Mouse (Mus musculus) midbrain, embryonic 11.5 days (tissue): ENCODE measurements around the gene Sirt7. TPM values are rescaled to one million over a fixed set of nuclear protein-coding genes. Genes with fewer than 3 reads are reported as not detected.

Experiments used
- ATAC-seq: fragments of 200-750 bp; cut with Nextera tagmentation; 2 replicates; pipeline ENCODE4 v1.8.0; 2017; ENCODE audit warnings: moderate TSS enrichment, moderate library complexity; ENCODE audit not compliant: low FRiP score
- DNase-seq: peaks from one replicate; pipeline ENCODE4 v3.0.0; 2015; ENCODE audit warnings: low spot score; ENCODE audit errors: missing footprints
- H3K27ac ChIP-seq: fragments of 300-500 bp; sonication (generic); 2 replicates; pipeline ENCODE4 v1.5.1; 2014; ENCODE audit warnings: low read depth, low read length
- H3K27me3 ChIP-seq: fragments of 300-500 bp; sonication (generic); 2 replicates; pipeline ENCODE4 v1.6.1; 2014; ENCODE audit warnings: mild to moderate bottlenecking, low read length, moderate library complexity, mixed read lengths; ENCODE audit not compliant: control insufficient read depth, insufficient read depth
- H3K36me3 ChIP-seq: fragments of 300-500 bp; sonication (generic); 2 replicates; pipeline ENCODE4 v1.6.1; 2014; ENCODE audit warnings: mild to moderate bottlenecking, low read length, moderate library complexity, mixed read lengths; ENCODE audit not compliant: control insufficient read depth, insufficient read depth
- H3K4me1 ChIP-seq: fragments of 300-500 bp; sonication (generic); 2 replicates; pipeline ENCODE4 v1.6.1; 2014; ENCODE audit warnings: low read length; ENCODE audit not compliant: control insufficient read depth, insufficient read depth
- H3K4me2 ChIP-seq: fragments of 300-500 bp; sonication (generic); 2 replicates; pipeline ENCODE4 v1.6.1; 2014; ENCODE audit warnings: mild to moderate bottlenecking, moderate library complexity
- H3K4me3 ChIP-seq: fragments of 300-500 bp; sonication (generic); 2 replicates; pipeline ENCODE4 v1.5.1; 2014; ENCODE audit warnings: low read depth, low read length
- H3K9ac ChIP-seq: fragments of 300-500 bp; sonication (generic); 2 replicates; pipeline ENCODE4 v1.6.1; 2014; ENCODE audit warnings: low read length
- H3K9me3 ChIP-seq: fragments of 300-500 bp; sonication (generic); 2 replicates; pipeline ENCODE4 v1.6.1; 2016; ENCODE audit warnings: low read length; ENCODE audit not compliant: control insufficient read depth
- WGBS: fragments of 180-500 bp; shearing (Covaris S2); extraction: QIAGEN DNeasy Blood & Tissue Kit; methylation state at CpG from one replicate; pipeline ENCODE4 v1.1.7; 2014; 5-methylcytosine and 5-hydroxymethylcytosine counted together
- polyA plus RNA-seq: library from polyadenylated mRNA; unstranded; fragments of >200 nt; fragmentation: Nextera tagmentation; extraction: Ambion mirVana; gene quantifications from 2 replicates; pipeline ENCODE4 v1.2.1, GENCODE M21; 2014

Sirt7 gene
- 29.5 and 33.2 TPM in 2 replicates for polyA plus RNA-seq

DNA sequence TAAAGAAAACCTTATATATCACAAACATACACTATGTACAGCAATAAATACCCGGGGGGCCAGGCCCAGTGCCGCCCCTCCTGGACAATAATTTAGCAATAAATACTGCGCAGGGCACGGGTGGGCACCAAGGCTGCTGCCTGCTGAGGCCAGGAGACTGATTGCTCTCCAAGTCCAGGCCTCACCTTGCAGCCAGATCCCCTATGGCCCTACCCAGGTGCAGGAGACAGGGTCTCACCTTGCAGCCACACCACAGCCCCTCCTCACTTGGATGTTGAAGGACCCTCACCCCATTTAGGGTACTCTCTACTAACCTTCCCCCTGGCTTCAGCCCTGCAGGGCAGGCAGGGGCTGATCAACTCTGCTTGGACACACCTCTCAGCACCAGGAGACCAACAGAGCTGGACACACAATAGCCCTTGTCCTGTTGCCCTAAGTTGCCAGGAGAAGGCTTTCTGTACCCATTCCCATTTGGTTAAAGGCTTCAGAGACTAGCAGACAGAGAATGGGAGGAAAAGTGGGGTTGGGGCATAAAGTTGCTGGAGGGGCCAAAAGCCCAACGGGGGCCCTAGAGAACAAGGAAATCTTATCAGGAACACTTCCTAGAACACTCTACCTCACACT lies at the start of gene Sirt7:
Sirt7 (minus strand) TSS at position 89 of the 624 bp plus-strand sequence.
- H3K4me1 ChIP-seq = peaks cover 12% of the 10 kb centered on the region
- no peak for DNase-seq
- H3K27me3 ChIP-seq = no peaks in the 10 kb centered on the region
- peak within 1 kb of the TSS; percentile 97 for H3K4me2 ChIP-seq
- 21% methylated on average over 5 of the region's 5 CpGs for WGBS
- peak within 1 kb of the TSS; percentile 57 for H3K27ac ChIP-seq
- ATAC-seq = peak; percentile 67
- no peaks in the 10 kb centered on the region for H3K9me3 ChIP-seq
- peak within 1 kb of the TSS; percentile 80 for H3K9ac ChIP-seq
- peaks cover 14% of the 10 kb centered on the region for H3K36me3 ChIP-seq
- H3K4me3 ChIP-seq = peak within 1 kb of the TSS; percentile 99

DNA sequence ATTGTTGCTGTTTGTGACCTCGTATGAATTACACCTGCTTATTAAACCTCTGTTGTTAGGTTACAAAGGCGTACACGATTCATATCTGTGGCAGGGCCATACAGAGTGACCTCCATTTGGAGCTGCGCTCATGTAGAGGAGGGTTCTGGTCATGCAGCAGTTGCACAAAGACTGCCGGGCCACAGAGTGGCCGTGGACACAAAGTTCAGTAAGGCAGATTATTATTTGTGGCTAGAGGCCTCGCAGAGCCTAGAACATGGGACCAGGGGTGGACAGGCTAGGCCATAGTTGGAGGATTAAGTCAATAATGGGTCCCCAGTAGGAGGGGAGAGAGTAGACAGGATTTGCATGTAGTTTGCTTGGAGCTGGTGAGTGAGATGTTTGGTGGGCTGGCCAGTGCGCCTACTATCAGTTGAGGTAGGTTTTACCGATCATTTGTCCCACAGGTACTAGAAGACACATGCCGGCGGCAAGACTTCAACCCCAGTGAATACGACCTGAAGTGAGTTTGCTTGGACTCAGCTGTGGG lies 48.6 kb upstream of the Sirt7 start:
- H3K27ac ChIP-seq = peak overlapping the region; percentile 44
- DNase-seq (no peak), ATAC-seq (peak; percentile 48; the same call in 1 of the 2 replicates)
- H3K4me2 ChIP-seq = peak overlapping the region; percentile 82
- 39% methylated on average over 12 of the region's 12 CpGs for WGBS
- no peaks in the 10 kb centered on the region for H3K9me3 ChIP-seq
- no peaks in the 10 kb centered on the region for H3K27me3 ChIP-seq
- 0 out of 2 replicates have a peak, but pooled peaks cover 6% of the 10 kb centered on the region for H3K36me3 ChIP-seq
- H3K4me3 ChIP-seq = peak overlapping the region; percentile 69
- H3K9ac ChIP-seq = peak overlapping the region; percentile 89
- H3K4me1 ChIP-seq = peaks cover 7% of the 10 kb centered on the region; the same call in 1 of the 2 replicates

DNA sequence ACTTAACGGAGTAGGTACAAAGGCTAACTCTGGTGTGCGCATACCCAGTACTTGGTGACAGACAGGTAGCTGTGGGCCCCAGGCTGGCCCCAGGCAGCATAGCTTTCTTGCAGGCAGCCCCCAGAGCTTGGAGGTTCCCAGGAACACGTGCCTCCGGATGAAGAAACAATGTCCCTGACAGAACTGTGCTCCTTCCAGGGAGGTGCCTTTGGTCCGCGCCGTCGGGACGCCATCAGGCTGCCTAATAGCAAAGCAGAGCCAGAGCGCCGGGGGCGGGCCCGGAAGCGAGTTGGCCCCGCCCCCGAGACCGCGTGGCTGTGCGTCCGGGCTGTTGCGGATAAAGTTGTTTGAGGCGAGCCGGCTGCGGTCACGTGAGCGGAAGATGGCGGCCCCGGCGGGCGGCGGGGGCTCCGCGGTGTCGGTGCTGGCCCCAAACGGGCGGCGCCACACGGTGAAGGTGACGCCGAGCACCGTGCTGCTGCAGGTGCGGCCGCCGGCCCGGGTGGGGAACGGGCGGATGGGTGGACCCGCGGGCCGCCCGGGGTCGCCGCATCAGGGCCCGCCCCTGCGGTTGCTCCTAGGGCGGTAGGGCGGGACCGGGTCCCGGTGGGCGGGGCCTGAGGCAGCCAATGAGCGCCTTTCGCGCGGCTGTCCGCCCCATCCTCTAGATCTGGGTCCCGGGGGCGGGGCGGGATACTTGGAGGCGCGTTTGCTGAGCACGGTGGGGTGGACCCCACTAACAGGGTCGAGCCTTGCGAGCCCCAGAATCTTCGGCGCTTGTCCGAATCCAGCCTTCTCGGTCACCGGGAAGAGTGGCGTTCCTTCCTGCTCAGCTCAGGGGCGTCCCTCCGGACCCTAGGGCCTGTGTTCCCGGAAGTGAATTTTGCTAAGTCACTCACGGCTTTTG lies 47.9 kb upstream of the Sirt7 start, which contains the start of gene Aspscr1:
Aspscr1 (plus strand) TSS at position 287 of the 907 bp plus-strand sequence.
- peak within 1 kb of the TSS; percentile 82 for H3K4me2 ChIP-seq
- ATAC-seq = peak; percentile 96
- peak within 1 kb of the TSS; percentile 69 for H3K4me3 ChIP-seq
- peaks cover 7% of the 10 kb centered on the region; the same call in 1 of the 2 replicates for H3K4me1 ChIP-seq
- H3K9me3 ChIP-seq = no peaks in the 10 kb centered on the region
- no peaks in the 10 kb centered on the region for H3K27me3 ChIP-seq
- peak within 1 kb of the TSS; percentile 82 for H3K27ac ChIP-seq
- peak; percentile 100 for DNase-seq
- WGBS = 1% methylated on average over 74 of the region's 83 CpGs
- 0 out of 2 replicates have a peak, but pooled peaks cover 4% of the 10 kb centered on the region for H3K36me3 ChIP-seq
- peak within 1 kb of the TSS; percentile 89 for H3K9ac ChIP-seq

DNA sequence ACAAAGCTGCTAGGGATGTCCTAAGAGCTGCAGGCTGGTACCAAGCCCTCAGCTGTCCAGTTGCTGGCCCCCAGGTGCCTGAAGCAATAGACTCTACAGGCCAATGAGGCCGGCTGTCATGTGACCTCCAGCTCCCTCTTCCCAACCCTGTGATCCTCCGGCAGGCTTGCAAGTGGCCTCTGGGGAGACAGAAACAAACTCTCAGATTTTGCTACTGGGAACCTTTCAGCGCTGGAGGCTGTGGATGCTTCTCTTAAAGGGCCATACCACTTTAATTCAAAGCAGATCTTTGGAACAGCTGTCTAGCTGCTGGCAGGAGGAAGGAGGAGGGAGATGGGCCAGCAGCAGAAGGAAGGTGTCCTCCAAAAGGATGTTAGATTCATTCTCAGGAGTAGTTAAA lies 41.6 kb upstream of the Sirt7 start:
- Histone ChIP-seq H3K27ac (no peak overlapping the region), H3K4me1 (no peaks in the 10 kb centered on the region), H3K9ac (no peak overlapping the region), H3K27me3 (peaks cover 20% of the 10 kb centered on the region), H3K9me3 (no peaks in the 10 kb centered on the region), H3K4me2 (no peak overlapping the region), H3K36me3 (no peaks in the 10 kb centered on the region), H3K4me3 (no peak overlapping the region)
- WGBS = 9% methylated on average over 3 of the region's 3 CpGs
- ATAC-seq = no peak
- no peak for DNase-seq

DNA sequence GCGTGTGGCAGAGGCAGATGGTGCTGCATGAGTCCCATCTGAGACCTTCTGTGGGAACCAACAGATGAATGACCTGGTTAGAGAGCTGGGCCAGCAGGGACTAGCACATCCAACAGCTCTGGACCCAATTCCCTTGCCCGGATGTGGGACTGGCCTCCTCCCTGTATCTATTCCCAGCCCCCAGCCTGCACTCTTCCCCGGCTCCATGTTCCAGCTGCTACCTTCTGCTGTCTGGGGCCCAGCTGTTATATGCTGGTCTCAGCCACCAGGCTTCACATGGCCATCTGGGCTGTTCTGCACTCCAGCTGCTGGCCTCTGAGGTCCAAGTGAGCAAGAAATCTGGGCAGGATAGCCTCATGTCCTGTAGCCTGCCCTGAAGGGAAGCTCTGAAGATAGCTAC lies 40.4 kb upstream of the Sirt7 start:
- peaks cover 32% of the 10 kb centered on the region for H3K27me3 ChIP-seq

GRCm38 (mm10) chr11:120663714-120664113 lies 38.7 kb upstream of the Sirt7 start:
- no peak overlapping the region for H3K27ac ChIP-seq
- H3K36me3 ChIP-seq = no peaks in the 10 kb centered on the region
- H3K9ac ChIP-seq = no peak overlapping the region
- H3K4me3 ChIP-seq = no peak overlapping the region
- no peak overlapping the region for H3K4me2 ChIP-seq
- 70% methylated on average over 5 of the region's 5 CpGs for WGBS
- H3K27me3 ChIP-seq = peaks cover 49% of the 10 kb centered on the region
- H3K4me1 ChIP-seq = peaks cover 13% of the 10 kb centered on the region
- DNase-seq = no peak
- H3K9me3 ChIP-seq = no peaks in the 10 kb centered on the region
- no peak for ATAC-seq

More for the DNA sequence above, 40.4 kb upstream of the Sirt7 start:
- DNase-seq (no peak), ATAC-seq (no peak)
- Histone ChIP-seq H3K9ac (no peak overlapping the region), H3K27ac (no peak overlapping the region), H3K4me1 (peaks cover 5% of the 10 kb centered on the region), H3K9me3 (no peaks in the 10 kb centered on the region), H3K4me2 (no peak overlapping the region), H3K36me3 (no peaks in the 10 kb centered on the region), H3K4me3 (no peak overlapping the region)
- 88% methylated on average over 3 of the region's 3 CpGs for WGBS

DNA sequence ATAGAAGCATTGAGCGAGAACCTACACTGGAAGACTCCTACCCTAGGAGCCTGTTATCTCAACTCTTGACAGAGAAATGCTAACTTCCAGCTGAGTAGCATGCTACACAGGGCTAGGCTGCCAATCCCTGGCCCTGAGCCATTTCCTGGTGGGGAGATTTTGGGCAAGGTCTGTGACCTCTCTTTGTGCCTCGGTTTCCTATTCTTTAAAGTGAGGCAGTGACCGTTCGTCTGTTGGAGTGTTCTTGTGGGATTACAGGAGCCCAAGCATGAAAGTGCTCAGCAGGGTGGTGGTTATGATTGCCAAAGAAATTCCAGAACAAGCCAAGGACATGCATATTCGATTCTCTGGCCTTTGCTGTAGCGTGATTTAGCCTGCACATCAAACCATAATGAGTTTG lies 37.7 kb upstream of the Sirt7 start:
- H3K4me3 ChIP-seq = no peak overlapping the region
- no peak overlapping the region for H3K4me2 ChIP-seq
- H3K9ac ChIP-seq = no peak overlapping the region
- H3K36me3 ChIP-seq = no peaks in the 10 kb centered on the region
- H3K4me1 ChIP-seq = peaks cover 13% of the 10 kb centered on the region
- DNase-seq (no peak), ATAC-seq (no peak)
- no peak overlapping the region for H3K27ac ChIP-seq
- H3K9me3 ChIP-seq = no peaks in the 10 kb centered on the region
- WGBS = 33% methylated on average over 6 of the region's 6 CpGs
- H3K27me3 ChIP-seq = peaks cover 58% of the 10 kb centered on the region

GRCm38 (mm10) chr11:120661076-120661460 lies 36.0 kb upstream of the Sirt7 start, which contains the start of gene Notum:
Gene Notum (minus strand): TSS chr11:120661175.
- H3K36me3 ChIP-seq = no peaks in the 10 kb centered on the region
- H3K4me2 ChIP-seq = peak within 1 kb of the TSS; percentile 40
- H3K27me3 ChIP-seq = peaks cover 59% of the 10 kb centered on the region
- DNase-seq = peak; percentile 90
- no peak within 1 kb of the TSS for H3K27ac ChIP-seq
- ATAC-seq = 0 out of 2 replicates have a peak, but pooled peaks have one; percentile 36
- under 1% methylated on average over 35 of the region's 35 CpGs for WGBS
- peak within 1 kb of the TSS; percentile 49 for H3K9ac ChIP-seq
- H3K4me3 ChIP-seq = peak within 1 kb of the TSS; percentile 35
- H3K4me1 ChIP-seq = peaks cover 13% of the 10 kb centered on the region
- H3K9me3 ChIP-seq = no peaks in the 10 kb centered on the region
